Mouse (Mus musculus) adrenal gland, postnatal 36 days (tissue): ENCODE measurements around the gene 1700123L14Rik. TPM values are rescaled to one million over a fixed set of nuclear protein-coding genes. Genes with fewer than 3 reads are reported as not detected.
"Not testable (repeated sequence)": the region's sequence is repeated elsewhere in the genome, so short reads cannot be mapped to it uniquely, and the experiment has no call there.

Source experiments
- DNase-seq, 2 experiments: peaks; one replicate each; pipeline ENCODE4 v3.0.0; 2021; ENCODE audit warnings: mixed read lengths in 1 of 2
- long read RNA-seq, 2 experiments: library from polyadenylated mRNA; stranded (forward); transcript quantifications; one replicate each; pipeline ENCODE4 v2.0.0; 2021; ENCODE audit warnings: borderline sequencing depth in 2 of 2
- total RNA-seq, 2 experiments: library from RNA; stranded (reverse); gene quantifications; 2 replicates each; pipeline ENCODE4 v1.2.3; 2021

The 1700123L14Rik gene
- not detected for total RNA-seq
- long read RNA-seq, experiment 1 = 0 reads
- long read RNA-seq, experiment 2 = 0 reads

GRCm38 (mm10) chr6:96165818-96166379 is at the start of gene 1700123L14Rik:
Gene 1700123L14Rik, minus strand, starts transcription at chr6:96166243.
- no peak for DNase-seq

- no peak for DNase-seq
Observed at GRCm38 (mm10) chr6:96205395-96205794, 39.4 kb upstream of the 1700123L14Rik start.

GRCm38 (mm10) chr6:96198991-96199390 is 32.9 kb upstream of the 1700123L14Rik start:
- DNase-seq = not testable (repeated sequence)

- no peak for DNase-seq
Observed at GRCm38 (mm10) chr6:96186517-96186916, 20.5 kb upstream of the 1700123L14Rik start.

- DNase-seq = peak in 1 of 2 experiments; percentile 7
Observed at GRCm38 (mm10) chr6:96183392-96183791, 17.3 kb upstream of the 1700123L14Rik start.

GRCm38 (mm10) chr6:96178530-96178929 is 12.5 kb upstream of the 1700123L14Rik start:
- no peak for DNase-seq

- no peak for DNase-seq
Observed at GRCm38 (mm10) chr6:96173681-96174080, 7.6 kb upstream of the 1700123L14Rik start.

GRCm38 (mm10) chr6:96167031-96167430 is 988 bp upstream of the 1700123L14Rik start:
- no peak for DNase-seq

GRCm38 (mm10) chr6:96165403-96165802 is 640 bp downstream of the 1700123L14Rik start:
- DNase-seq = no peak

- no peak for DNase-seq
Observed at GRCm38 (mm10) chr6:96143326-96143725, 22.7 kb downstream of the 1700123L14Rik start.

- peak; percentile 26 to 29 for DNase-seq
Observed at GRCm38 (mm10) chr6:96116534-96117272, 49.3 kb downstream of the 1700123L14Rik start.

- DNase-seq = no peak
Observed at GRCm38 (mm10) chr6:96116148-96116533, 49.9 kb downstream of the 1700123L14Rik start.

Other genes starting within 250 kb of the 1700123L14Rik start
- 1 to 10 TPM; 1.8 to 2.0 TPM for gene Fam19a1, start 53.1 kb downstream of the 1700123L14Rik start, total RNA-seq